Mouse (Mus musculus) CD4-positive, CD25-positive, alpha-beta regulatory T cell, adult 4 months (primary cell): ENCODE results near the gene Atp2b1. TPM values are rescaled to one million over a fixed set of nuclear protein-coding genes. Genes with fewer than 3 reads are reported as not detected.

Source experiments
- ATAC-seq: one replicate; pipeline ENCODE4 v1.8.0; 2017
- polyA plus RNA-seq, 2 experiments: library from polyadenylated mRNA; unstranded; fragments of 100-300 nt; shearing (Covaris generic); gene quantifications; one replicate each; pipeline ENCODE4 v1.2.1; 2017

Gene Atp2b1
- 100 to 1,000 TPM; 147 to 159 TPM for polyA plus RNA-seq

DNA sequence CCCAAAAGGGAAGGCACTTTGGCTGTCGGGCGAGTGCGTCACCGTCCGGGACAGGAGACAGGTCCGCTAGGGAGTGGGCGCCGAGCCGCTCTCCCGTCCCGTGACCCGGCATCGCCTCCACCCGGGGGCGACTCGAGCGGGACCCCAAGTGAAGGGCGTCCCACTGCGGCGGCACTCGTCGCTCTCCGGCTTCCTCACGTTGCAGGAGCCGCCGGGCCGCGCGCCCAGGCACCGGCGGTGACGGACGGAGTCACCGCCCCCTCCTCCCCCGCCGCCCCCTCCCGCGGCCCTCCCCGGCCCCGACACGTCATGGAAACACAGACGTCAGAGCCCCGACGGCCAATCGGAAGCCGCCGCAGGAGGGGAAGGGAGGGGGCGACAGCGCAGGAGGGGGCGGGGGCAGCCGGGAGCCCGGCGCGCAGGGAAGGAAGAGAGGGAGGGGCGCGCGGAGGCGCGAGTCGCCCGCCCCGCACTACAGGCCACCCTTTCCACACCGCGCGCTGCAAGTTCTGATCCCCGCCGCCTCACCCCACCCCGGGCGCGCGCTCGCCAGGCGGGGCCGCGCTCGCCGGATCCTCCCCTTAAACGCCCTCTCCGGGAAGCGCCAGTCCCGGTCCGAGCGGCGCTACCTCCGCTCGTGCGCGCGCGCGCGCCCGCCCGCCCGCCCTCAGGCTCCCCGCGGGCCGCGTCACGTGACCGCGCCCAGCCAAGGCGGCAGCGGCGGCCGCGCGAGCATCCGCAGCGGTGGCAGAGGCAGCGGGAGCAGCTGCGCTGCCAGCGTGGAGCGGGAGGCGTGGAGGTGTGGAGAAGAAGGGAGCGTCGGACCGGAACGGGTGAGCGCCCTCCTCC lies at the start of gene Atp2b1:
TSS of gene Atp2b1 (plus strand) at position 446 of the 849 bp plus-strand sequence.
- ATAC-seq = peak; percentile 71

DNA sequence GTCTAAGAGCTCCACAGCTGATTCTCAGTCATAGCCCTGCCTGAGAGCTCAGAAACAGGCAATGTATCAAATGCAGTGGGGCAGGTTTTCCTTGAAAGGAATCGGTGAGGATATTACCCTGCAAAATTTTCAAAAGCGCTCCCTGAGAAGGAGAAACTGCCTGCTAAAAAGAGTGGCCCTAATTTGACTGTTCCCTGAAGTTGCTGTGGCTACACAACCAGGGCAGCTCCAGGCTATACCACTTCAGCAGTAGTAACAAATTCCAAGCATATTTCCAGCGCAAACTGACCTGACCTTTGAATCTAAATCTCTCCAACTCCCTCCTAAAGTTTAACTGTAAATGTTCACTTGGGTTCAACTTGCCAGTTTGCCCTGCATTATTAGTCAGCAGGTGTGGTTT lies 49.4 kb upstream of the Atp2b1 start:
- no peak for ATAC-seq

- no peak for ATAC-seq
Observed at GRCm38 (mm10) chr10:98866836-98867370, 47.3 kb upstream of the Atp2b1 start.

DNA sequence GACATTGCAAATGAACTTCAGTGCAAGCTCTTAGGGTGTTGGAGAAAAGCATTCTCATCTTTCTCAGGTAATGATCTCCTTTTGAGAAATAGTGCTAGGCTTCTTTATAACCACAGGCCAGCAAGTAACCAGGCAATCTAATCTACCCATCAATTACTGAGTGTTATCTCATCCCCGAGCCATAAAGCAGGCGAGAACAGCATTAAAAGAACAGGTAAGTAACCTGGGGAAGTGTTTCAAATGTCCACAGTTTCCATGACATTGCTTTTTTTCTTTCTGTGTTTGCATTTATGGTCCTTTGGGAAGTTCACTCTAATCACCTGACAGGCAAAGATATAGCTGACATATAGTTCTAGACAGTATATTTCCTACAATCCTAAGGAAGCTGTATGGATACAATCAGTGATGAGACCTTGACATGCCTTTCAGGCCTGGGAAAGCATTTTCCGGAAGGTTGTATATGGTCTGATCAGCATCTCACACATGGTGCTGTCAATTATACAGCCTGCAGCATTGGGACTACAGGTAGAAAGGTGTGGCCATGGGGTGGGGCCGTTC lies 45.8 kb upstream of the Atp2b1 start:
- ATAC-seq = no peak

GRCm38 (mm10) chr10:98877855-98878254 lies 36.4 kb upstream of the Atp2b1 start:
- peak; percentile 91 for ATAC-seq

- no peak for ATAC-seq
Observed at GRCm38 (mm10) chr10:98878636-98879035, 35.6 kb upstream of the Atp2b1 start.

DNA sequence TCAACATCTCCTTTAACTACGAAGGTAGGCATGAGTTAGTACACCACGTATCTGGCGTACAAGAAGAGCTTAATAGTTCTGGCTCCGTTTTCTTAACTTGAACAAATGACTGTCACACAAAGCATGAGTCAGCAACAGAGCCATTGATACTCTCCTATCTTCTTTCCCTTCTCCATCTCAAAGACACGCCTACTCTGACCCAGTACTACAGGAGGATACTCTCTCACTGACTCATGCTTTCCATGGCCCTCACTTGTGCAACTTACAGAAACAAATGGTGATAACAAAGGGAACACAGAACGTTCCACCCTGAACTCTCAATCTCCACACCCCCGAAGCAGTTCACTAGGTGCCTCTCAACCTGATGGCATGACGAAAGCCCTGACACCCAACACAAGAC lies 34.1 kb upstream of the Atp2b1 start:
- ATAC-seq = peak; percentile 19

DNA sequence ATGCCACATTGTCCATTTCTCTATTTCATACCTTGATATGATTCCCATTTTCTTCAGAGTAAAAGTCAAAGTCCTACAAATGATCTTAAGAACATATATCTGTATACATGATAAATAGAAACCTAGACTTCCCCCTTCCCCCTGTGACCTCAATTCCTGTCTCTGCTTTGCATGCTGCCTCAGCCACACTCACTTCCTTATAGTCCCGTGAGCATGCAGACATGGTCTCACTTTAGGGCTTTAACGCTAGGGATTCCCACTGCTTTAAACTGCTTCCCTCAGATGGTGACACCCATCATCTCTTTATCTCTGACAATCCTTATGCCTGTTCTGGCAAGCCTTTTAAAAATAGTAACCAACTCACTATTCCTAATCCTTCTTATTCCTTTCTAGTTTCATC lies 33.5 kb upstream of the Atp2b1 start:
- peak; percentile 19 for ATAC-seq

DNA sequence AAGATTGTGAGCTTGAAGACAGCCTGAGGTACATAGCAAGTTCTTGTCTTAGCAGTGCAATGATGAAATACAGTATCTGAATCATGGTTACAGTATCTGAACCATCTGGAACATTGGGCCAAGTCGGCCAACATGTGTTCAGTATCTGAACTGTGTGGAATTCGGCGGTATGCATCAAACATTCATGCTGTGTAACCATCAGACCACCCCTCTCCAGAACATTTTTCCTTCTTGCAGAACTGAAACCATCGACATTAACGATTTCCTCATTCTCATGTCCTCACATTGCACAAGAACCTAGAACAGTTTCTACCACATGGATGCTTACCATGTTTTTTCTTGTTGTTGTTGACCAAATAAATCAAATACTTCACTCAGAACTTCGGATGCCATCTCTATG lies 32.7 kb upstream of the Atp2b1 start:
- ATAC-seq = no peak

GRCm38 (mm10) chr10:98882587-98882986 lies 31.6 kb upstream of the Atp2b1 start:
- no peak for ATAC-seq

DNA sequence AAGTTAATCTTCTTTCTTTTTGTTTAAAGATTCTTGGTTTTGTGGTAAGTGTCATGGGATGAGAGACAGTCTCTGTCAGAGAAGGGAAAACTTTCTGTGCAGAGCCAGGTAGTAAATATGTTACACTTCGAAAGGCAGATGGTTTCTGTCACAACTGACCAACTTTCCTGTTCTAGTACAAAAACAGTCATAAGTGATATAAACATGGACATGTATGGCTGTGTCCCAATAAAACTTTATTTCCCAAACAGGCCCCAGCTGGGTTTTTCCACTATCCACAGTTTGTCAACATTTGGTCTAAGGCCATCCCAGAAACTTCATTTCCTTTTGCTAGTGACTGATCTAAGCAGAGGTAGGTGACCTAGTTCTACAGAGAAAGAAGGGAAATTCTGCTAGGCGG lies 29.8 kb upstream of the Atp2b1 start:
- ATAC-seq = peak; percentile 21

DNA sequence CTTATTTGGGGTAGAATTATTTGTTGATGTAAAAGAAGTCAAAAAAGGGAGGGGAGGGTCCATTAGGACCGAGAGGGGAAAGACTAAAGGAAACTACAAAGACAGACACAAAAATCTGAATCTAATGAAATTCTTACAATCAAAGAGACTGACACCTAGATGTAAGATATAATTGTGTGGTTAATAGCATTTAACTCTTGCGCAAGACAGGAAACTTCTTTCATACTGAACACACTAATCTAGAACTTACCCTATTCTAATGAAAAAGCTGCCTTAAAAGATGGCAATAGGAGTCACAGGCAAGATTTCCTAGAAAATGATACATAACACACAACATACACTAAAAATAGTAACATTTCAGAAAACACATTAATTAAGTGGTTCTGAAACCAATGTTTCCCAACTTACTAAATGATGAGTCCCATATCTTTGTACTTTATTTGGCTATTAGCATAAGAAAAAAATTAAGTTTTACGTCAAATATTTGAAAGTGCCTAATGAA lies 27.4 kb upstream of the Atp2b1 start:
- peak; percentile 62 for ATAC-seq

- no peak for ATAC-seq
Observed at GRCm38 (mm10) chr10:98891361-98891760, 22.8 kb upstream of the Atp2b1 start.

GRCm38 (mm10) chr10:98897507-98897906 lies 16.7 kb upstream of the Atp2b1 start:
- peak; percentile 82 for ATAC-seq

DNA sequence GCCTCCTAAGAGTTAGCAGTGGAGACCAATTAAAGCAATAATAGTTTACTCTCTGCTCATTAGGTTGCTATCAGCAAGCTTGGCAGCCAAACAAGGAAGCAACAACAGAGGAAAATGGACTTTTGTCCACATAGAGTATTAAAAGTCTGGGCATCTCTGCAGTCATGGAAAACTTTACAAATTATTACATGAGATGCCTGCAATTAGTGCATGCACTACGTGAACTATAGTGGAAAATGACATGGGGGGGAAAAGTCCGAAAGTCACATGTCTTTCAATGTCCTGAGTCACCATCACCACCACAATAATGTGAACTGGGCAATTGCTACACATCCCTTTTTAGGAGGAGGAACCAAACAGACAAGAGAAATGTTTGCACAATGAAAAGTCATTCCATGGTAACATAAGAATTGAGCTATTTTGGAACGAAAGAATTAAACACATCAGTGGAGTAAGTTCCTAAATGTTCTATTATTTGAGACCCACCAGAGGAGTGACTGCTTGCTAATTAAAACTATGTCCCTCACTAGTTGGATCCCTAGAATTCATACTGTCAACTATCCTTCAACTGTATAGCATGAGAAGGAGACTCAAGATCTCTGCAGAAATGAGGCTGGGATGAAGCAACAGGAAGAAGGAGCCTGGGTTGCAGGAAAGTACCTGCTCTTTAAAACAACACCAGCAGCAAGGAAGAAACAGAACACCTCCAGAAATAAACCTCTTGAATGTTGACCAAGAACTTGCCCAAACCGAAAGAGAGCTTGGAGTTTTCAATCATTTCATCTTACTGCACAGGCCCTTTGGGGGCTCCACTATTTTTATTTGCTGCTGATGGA lies 16.1 kb upstream of the Atp2b1 start:
- no peak for ATAC-seq

- ATAC-seq = no peak
Observed at GRCm38 (mm10) chr10:98901533-98901932, 12.7 kb upstream of the Atp2b1 start.

DNA sequence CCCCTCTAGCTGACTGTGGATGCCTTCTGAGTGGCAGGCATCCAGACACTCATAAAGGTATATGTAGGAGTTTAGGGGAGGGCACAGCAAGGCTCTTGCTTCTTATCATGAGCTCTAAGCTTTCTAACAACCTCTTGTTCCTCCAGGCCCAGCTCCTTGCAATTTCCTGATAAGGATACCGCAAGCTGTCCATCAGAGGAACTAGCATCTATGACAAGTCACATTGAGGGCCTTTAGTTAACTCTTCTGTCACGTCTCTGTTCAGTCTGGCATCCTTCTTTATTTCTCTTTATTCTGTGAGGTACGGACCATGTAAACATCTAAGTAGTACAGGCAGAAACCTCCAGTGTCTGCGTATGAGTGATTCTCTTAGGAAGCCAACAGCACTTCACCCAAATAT lies 8.2 kb upstream of the Atp2b1 start:
- ATAC-seq = no peak

DNA sequence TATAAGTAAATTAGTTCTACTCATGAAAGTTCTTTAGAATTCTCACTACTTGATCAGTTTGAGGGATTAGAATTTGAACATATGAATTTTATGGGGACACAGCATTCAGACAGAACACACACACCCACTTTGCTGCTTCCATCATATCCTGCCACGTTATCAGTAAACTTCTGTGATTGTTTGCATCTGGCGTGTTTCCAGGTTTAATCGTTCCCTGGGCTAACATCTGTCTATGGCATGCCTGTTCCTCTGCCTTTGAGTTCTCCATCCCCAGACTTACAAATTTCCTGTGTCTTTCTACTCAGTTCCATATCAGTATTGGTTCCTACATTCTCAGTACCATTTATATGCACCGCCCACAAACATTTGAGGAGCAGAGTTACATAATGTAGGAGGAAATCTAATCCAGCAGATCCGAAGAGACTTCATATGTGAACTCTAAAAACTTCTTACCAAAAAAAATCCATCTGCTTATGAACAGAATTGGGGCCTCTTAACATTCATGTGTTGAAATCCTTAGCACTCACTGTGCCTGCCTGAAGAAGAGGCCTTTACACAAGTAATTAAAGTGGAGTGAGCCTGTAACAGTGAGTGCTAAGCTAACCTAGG lies 7.2 kb upstream of the Atp2b1 start:
- no peak for ATAC-seq

DNA sequence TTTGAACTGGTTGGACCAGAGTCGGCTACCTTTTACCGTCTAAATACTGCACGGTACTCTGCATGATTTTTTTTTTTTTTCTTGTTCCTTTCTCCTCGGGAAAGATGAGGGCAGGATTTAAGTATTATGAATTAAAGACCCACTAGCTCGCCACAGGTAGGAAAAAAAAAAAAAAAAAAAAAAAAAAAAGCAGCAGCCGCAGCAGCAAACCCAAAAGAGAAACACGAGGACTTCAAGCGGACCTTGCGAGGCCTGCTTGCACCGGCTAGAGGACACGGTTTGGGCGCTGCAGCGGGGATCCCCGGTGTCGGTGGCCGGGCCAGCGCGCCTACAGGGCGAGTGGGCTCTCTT lies 621 bp upstream of the Atp2b1 start:
- ATAC-seq = peak; percentile 16

DNA sequence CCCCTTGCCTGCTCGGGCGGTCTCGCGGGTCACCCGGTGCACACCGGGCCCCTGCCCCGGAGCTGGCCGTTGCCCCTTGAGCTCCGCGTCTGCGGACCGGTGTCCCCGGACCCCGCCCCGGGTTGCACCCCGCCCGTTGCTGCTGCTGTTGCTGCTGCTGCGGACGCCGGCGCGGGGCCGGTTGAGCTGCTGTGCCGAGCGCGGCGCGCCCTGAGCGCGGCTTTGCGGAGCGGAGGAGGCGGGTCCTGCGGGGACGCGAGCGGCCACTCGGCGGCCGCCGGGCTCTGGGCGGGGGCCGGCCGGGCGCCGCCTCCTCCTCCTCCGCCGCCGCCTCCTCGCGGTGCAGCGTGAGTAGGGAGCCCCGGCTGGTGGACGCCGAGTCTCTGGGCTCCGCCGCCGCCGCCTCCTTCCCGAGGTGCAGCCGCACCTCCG lies 620 bp downstream of the Atp2b1 start:
- peak; percentile 35 for ATAC-seq

- ATAC-seq = peak; percentile 1
Observed at GRCm38 (mm10) chr10:98915398-98915931, 1.3 kb downstream of the Atp2b1 start.
